Mouse (Mus musculus): Measurements from ENCODE around the gene Mogat1. TPM values are rescaled to one million over a fixed set of nuclear protein-coding genes. Genes with fewer than 3 reads are reported as not detected.
"Not testable (repeated sequence)": the region's sequence is repeated elsewhere in the genome, so short reads cannot be mapped to it uniquely, and the experiment has no call there.

The Mogat1 gene
- polyA plus RNA-seq, 1 experiment: not detected

DNA sequence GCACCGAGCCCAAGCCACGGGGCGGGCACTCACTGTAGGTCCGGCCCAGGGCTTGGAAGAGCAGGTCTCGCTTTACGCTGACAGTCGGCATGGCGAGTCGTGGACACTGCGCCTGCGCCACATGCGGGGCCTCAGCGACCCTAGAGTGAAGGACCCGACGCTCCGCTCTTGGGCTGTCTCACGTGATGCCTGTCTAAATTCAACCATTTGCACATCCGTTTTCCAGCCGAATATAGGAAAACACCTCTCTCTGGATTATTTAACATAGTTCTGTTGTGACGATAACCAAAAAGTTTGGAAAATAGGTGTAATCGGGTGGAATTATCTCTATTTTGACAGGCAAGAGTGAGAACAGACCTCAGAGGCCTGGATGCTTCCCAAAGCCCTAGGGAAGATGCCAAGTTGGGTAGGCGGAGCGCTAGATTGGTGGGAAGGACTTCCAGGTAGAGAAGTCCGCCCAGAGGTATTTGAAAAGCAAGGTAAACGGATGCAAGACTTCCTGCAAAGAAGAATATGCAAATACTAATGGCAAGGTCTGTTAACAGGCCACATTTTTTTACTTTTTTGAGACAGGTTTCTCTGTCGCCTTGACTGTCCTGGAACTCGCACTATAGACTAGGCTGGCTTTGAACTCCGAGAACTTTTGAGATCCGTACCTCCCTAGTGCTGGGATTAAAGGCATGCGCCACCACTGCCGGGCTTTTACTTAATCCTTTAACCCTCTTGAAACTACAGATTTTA lies 21.9 kb upstream of the Mogat1 start, which contains the start of gene Farsb:
Farsb (minus strand) TSS at position 146 of the 741 bp plus-strand sequence.
- Histone ChIP-seq H3ac (ENCODE audit: control insufficient read depth, insufficient read length) (peak within 1 kb of the TSS; percentile 86), H3K27me3 (ENCODE audit: control insufficient read depth, insufficient read depth, insufficient read length) (no peaks in the 10 kb centered on the region), H3K79me2 (ENCODE audit: control insufficient read depth, insufficient read depth) (peaks cover 43% of the 10 kb centered on the region), H3K36me3 (ENCODE audit: control insufficient read depth, insufficient read depth) (peaks cover 5% of the 10 kb centered on the region), H3K4me3 (peak within 1 kb of the TSS; percentile 79), H3K4me2 (ENCODE audit: low read depth) (peak within 1 kb of the TSS; percentile 96)
- TF ChIP-seq TCF3 (IDR thresholded peaks at IDR 0.05; ENCODE audit: insufficient read length, low read depth) (no peak), POLR2AphosphoS2 (IDR thresholded peaks at IDR 0.05; ENCODE audit: insufficient read length, low read depth) (peak; percentile 91), POLR2A (IDR thresholded peaks at IDR 0.05; ENCODE audit: insufficient read length, low read depth) (peak; percentile 94), MYOD1 (IDR thresholded peaks at IDR 0.05; ENCODE audit: control insufficient read depth in 1 of 3, insufficient read length in 2 of 3, low read depth in 2 of 3) (peak in 1 of 3 experiments; percentile 28), MAX (IDR thresholded peaks at IDR 0.05; ENCODE audit: low read depth) (peak; percentile 100)

DNA sequence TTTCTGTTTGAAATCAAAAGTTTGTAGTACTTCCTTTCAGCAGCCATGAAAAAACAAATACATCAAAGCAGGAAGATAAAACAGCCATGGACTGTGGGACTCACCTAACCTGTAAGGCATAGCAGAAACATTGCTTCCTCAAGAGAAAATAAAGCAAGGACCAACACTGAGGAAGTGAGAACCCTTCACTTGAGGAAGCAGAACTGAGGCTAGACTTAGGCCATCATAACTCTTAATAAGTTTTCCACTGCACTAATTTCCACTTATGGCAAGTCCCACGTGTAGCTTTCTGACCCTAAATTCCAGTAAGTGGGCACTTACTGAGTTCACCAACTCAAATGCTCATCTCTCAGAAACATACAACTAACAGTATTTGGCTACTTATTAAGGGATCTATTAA lies 20.6 kb upstream of the Mogat1 start:
- Histone ChIP-seq H3K4me2 (ENCODE audit: low read depth) (peak overlapping the region; percentile 96), H3ac (ENCODE audit: control insufficient read depth, insufficient read length) (no peak overlapping the region), H3K27me3 (ENCODE audit: control insufficient read depth, insufficient read depth, insufficient read length) (no peaks in the 10 kb centered on the region), H3K4me3 (peak overlapping the region; percentile 79), H3K36me3 (ENCODE audit: control insufficient read depth, insufficient read depth) (peaks cover 5% of the 10 kb centered on the region), H3K79me2 (ENCODE audit: control insufficient read depth, insufficient read depth) (peaks cover 32% of the 10 kb centered on the region)
- TF ChIP-seq E2F4 (IDR thresholded peaks at IDR 0.05; ENCODE audit: insufficient read depth): no peak
- TF ChIP-seq MAX (IDR thresholded peaks at IDR 0.05; ENCODE audit: low read depth): no peak
- TF ChIP-seq POLR2AphosphoS2 (IDR thresholded peaks at IDR 0.05; ENCODE audit: insufficient read length, low read depth): no peak

DNA sequence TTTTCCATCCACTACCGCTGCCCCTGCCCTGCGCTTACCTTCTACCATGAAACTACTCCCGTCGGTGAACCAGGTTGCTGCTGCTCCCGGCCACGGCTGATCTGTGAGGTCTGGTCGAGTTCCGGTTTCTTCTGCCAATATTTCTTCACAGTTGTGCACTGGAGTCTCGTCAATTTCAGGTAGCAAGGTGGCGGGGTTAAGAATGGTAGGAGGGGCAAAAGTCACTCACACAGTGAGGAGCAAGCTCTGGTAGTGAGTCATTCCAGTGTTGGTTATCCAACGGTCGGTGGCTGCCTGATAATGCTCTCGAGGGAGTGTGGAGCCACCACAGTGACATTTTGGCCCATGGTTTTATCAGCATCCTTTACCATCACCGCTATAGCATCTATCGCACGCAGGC lies 9.8 kb upstream of the Mogat1 start:
- H3K36me3 ChIP-seq (ENCODE audit: control insufficient read depth, insufficient read depth): no peaks in the 10 kb centered on the region
- H3K79me2 ChIP-seq (ENCODE audit: control insufficient read depth, insufficient read depth): no peaks in the 10 kb centered on the region
- H3ac ChIP-seq (ENCODE audit: control insufficient read depth, insufficient read length): no peak overlapping the region
- no peak overlapping the region for H3K4me3 ChIP-seq
- no peak overlapping the region for H3K4me2 ChIP-seq (ENCODE audit: low read depth)
- peaks cover 11% of the 10 kb centered on the region for H3K27me3 ChIP-seq (ENCODE audit: control insufficient read depth, insufficient read depth, insufficient read length)
- TF ChIP-seq MYOD1 (IDR thresholded peaks at IDR 0.05; ENCODE audit: control insufficient read depth in 1 of 3, insufficient read length in 2 of 3, low read depth in 2 of 3) (no peak), MAX (IDR thresholded peaks at IDR 0.05; ENCODE audit: low read depth) (no peak), TCF3 (IDR thresholded peaks at IDR 0.05; ENCODE audit: insufficient read length, low read depth) (no peak), USF1 (IDR thresholded peaks at IDR 0.05; ENCODE audit: low read depth) (no peak), TCF12 (IDR thresholded peaks at IDR 0.05; ENCODE audit: insufficient read depth, poor library complexity, severe bottlenecking) (no peak)

DNA sequence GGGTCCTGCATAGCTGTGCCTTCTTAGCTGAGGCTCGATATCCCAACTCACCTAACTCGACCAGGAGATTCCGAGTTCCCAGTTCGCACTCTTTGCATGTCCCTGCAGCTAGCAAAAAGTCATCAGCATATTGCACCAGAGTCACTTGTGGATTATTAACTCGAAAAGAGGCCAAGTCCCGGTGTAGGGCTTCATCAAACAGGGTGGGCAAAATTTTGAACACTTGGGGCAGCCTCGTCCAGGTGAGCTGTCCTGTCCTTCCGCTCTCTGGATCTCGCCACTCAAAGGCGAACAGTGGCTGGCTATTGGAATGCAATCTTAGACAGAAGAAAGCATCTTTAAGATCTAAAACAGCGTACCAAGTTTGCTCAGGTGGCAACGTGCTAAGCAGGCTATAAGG lies 8.9 kb upstream of the Mogat1 start:
- H3K36me3 ChIP-seq (ENCODE audit: control insufficient read depth, insufficient read depth); H3K79me2 ChIP-seq (ENCODE audit: control insufficient read depth, insufficient read depth): not testable (repeated sequence)

DNA sequence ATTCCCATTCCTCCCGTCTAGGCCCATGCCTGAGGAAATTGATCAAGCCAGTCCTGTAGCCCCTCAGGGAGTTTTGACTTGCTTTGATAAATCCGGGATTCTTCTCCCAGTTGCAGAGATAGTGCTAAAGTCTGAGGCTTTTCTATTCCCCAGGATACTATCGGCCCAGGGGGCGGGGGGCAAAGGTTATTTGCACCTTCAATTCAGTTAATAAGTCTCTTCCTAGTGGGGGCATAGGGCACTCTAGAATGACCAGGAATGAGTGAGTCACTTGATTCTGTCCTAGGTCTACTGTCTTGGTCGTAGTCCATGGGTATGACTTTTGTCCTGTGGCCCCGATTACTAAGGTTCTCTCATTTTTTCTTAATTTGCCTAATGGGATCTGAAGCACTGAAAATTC lies 8.3 kb upstream of the Mogat1 start:
- Histone ChIP-seq H3K79me2 (ENCODE audit: control insufficient read depth, insufficient read depth) (no peaks in the 10 kb centered on the region), H3ac (ENCODE audit: control insufficient read depth, insufficient read length) (no peak overlapping the region), H3K27me3 (ENCODE audit: control insufficient read depth, insufficient read depth, insufficient read length) (peaks cover 12% of the 10 kb centered on the region), H3K4me2 (ENCODE audit: low read depth) (no peak overlapping the region), H3K4me3 (no peak overlapping the region), H3K36me3 (ENCODE audit: control insufficient read depth, insufficient read depth) (no peaks in the 10 kb centered on the region)
- no peak for TF ChIP-seq TCF3 (IDR thresholded peaks at IDR 0.05; ENCODE audit: insufficient read length, low read depth)
- no peak for TF ChIP-seq MYOD1 (IDR thresholded peaks at IDR 0.05; ENCODE audit: control insufficient read depth in 1 of 3, insufficient read length in 2 of 3, low read depth in 2 of 3)
- TF ChIP-seq MAX (IDR thresholded peaks at IDR 0.05; ENCODE audit: low read depth): no peak
- TF ChIP-seq REST (IDR thresholded peaks at IDR 0.05; ENCODE audit: insufficient read depth, insufficient read length): no peak
- no peak for TF ChIP-seq POLR2AphosphoS2 (IDR thresholded peaks at IDR 0.05; ENCODE audit: insufficient read length, low read depth)
- no peak for TF ChIP-seq MYOG (IDR thresholded peaks at IDR 0.05; ENCODE audit: control insufficient read depth in 1 of 3, insufficient read depth in 1 of 3, insufficient read length in 2 of 3, low read depth in 2 of 3)
- TF ChIP-seq E2F4 (IDR thresholded peaks at IDR 0.05; ENCODE audit: insufficient read depth): no peak
- no peak for TF ChIP-seq POLR2A (IDR thresholded peaks at IDR 0.05; ENCODE audit: insufficient read length, low read depth)
- no peak for TF ChIP-seq SRF (IDR thresholded peaks at IDR 0.05; ENCODE audit: control insufficient read depth, insufficient read length, low read depth)
- TF ChIP-seq TCF12 (IDR thresholded peaks at IDR 0.05; ENCODE audit: insufficient read depth, poor library complexity, severe bottlenecking): no peak
- no peak for TF ChIP-seq USF1 (IDR thresholded peaks at IDR 0.05; ENCODE audit: low read depth)
- TF ChIP-seq CEBPB (IDR thresholded peaks at IDR 0.05; ENCODE audit: insufficient read depth, poor library complexity, severe bottlenecking): no peak

More for the DNA sequence above, 8.9 kb upstream of the Mogat1 start:
- not testable (repeated sequence) for H3K27me3 ChIP-seq (ENCODE audit: control insufficient read depth, insufficient read depth, insufficient read length); H3ac ChIP-seq (ENCODE audit: control insufficient read depth, insufficient read length); H3K4me2 ChIP-seq (ENCODE audit: low read depth); H3K4me3 ChIP-seq

DNA sequence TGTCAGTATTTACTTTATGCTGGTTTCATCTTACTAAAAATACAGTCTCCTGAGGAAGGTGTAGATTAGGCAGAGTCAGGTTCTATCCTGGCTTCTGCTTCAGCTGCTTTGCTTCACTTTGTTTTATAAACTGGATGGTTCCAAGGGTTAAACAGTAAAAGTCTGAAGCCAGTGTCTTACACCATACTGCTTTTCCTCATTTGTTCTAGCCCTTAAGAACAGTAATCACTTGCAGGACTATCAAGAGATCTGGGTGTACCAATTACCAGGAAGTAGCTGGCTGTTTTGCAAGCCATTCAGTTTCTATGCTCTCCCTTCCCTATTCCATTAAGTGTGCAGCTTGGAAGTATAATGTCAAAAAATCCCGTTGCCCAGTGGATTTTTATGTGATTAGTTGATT lies 3.7 kb upstream of the Mogat1 start:
- H3ac ChIP-seq (ENCODE audit: control insufficient read depth, insufficient read length): no peak overlapping the region
- TF ChIP-seq POLR2AphosphoS2 (IDR thresholded peaks at IDR 0.05; ENCODE audit: insufficient read length, low read depth) (no peak), MYOD1 (IDR thresholded peaks at IDR 0.05; ENCODE audit: control insufficient read depth in 1 of 3, insufficient read length in 2 of 3, low read depth in 2 of 3) (no peak)
- H3K4me2 ChIP-seq (ENCODE audit: low read depth): no peak overlapping the region
- H3K36me3 ChIP-seq (ENCODE audit: control insufficient read depth, insufficient read depth): no peaks in the 10 kb centered on the region
- no peaks in the 10 kb centered on the region for H3K79me2 ChIP-seq (ENCODE audit: control insufficient read depth, insufficient read depth)
- H3K4me3 ChIP-seq: no peak overlapping the region
- peaks cover 27% of the 10 kb centered on the region for H3K27me3 ChIP-seq (ENCODE audit: control insufficient read depth, insufficient read depth, insufficient read length)
